Mouse (Mus musculus): ENCODE results near the gene Nek1.

Gene Nek1

GRCm38 (mm10) chr8:61156406-61156805 lies 163.4 kb downstream of the Nek1 start:
- in situ Hi-C loops (cut with MboI, MseI): no loop called here

GRCm38 (mm10) chr8:61158540-61158939 lies 165.5 kb downstream of the Nek1 start:
- in situ Hi-C loops (cut with MboI, MseI): no loop called here

- in situ Hi-C loops (cut with MboI, MseI): no loop called here
Measured at GRCm38 (mm10) chr8:61161461-61162185, 168.6 kb downstream of the Nek1 start.

GRCm38 (mm10) chr8:61162186-61162566 lies 169.2 kb downstream of the Nek1 start:
- in situ Hi-C loops (cut with MboI, MseI): no loop called here

- in situ Hi-C loops (cut with MboI, MseI): no loop called here
Measured at GRCm38 (mm10) chr8:61171546-61171945, 178.6 kb downstream of the Nek1 start.

- in situ Hi-C loops (cut with MboI, MseI): no loop called here
Measured at GRCm38 (mm10) chr8:61173921-61174492, 181.0 kb downstream of the Nek1 start.

- in situ Hi-C loops (cut with MboI, MseI): no loop called here
Measured at GRCm38 (mm10) chr8:61175876-61176275, 182.9 kb downstream of the Nek1 start.

- in situ Hi-C loops (cut with MboI, MseI): no loop called here
Measured at GRCm38 (mm10) chr8:61177680-61178593, 184.9 kb downstream of the Nek1 start.

- in situ Hi-C loops (cut with MboI, MseI): no loop called here
Measured at GRCm38 (mm10) chr8:61178594-61179140, 185.7 kb downstream of the Nek1 start.
